Mouse (Mus musculus) induced T-regulatory cell, adult 2 months (primary cell): ENCODE measurements around the gene Gm20388.

Experiments used
- DNase-seq: peaks from one replicate; pipeline ENCODE4 v3.0.0-alpha.2; 2012; ENCODE audit warnings: low read depth

Gene Gm20388

DNA sequence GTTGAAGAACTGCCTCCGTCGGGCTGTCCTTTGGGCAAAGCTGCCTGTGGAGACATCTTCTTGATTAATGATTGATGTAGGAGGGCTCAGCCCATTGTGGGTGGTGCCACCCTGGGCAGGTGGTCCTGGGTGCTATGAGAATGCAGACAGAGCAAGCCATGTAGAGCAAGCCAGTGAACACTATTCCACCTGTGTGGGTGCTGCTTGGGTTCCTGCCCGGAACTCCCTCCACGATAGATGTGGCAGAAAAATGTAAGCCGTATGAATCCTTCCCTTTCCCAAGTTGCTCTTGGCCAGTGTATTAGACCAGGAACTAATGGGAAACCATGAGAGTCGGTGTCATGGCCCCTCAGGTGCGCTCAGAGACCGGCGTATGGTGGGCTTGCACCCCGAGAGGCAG lies 1830.1 kb downstream of the Gm20388 start:
- no peak for DNase-seq

DNA sequence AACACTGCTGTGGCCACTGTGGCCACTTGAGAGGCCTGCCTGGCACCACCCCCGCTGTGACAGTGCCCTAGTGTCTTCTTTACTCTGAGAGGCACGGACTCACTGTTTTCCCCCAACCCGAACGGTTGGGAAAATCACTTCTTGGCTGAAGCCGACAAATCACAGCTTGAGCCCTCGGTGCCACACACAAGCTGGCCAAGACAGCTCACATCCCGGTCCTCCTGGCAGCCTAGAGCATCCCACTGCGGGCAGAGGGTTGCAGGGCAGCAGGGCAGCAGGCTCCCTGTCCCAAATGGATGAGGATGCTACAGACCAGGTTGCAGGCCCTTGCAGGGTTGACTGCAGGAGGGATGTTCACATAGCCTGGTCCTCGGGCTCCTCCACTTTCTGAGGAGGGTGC lies 1838.9 kb downstream of the Gm20388 start:
- no peak for DNase-seq

DNA sequence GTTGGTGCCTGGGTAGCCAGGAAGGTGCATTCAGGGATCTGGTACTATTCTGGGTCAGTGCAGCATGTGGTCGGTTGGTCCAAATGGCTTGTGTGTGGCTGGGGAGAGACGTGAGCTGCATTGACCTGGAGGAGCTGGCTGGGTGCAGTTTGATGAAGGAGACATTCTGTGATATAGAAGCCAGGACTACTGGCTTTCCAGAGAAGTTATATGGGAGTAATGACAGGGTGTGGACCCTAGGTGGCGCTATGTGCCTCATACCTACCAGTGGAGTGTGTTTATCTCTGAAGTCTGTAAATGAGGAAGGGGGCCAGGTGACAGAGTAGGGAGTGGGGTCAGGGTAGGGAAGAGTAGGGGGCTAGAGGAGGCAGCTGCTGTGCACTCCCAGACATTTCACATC lies 1839.9 kb downstream of the Gm20388 start:
- DNase-seq = peak; percentile 22

DNA sequence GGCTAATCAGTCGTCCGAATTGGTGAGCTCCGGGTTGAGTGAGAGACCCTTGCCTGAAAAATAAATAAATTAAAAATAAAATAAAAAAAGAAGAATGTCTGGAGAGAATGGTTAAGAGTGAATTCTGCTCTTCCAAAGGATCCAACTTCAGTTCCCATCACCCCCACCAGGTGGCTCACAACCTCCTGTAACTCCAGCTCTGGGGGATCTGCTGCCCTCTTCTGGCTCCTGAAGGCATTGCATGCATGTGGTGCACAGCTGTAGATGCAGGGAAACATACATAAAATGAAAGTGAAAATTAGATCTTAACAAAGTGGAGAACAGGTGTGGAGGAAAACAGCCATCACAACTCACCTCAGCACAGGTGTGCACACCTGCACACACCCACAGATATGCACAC lies 1840.8 kb downstream of the Gm20388 start:
- peak; percentile 81 for DNase-seq

DNA sequence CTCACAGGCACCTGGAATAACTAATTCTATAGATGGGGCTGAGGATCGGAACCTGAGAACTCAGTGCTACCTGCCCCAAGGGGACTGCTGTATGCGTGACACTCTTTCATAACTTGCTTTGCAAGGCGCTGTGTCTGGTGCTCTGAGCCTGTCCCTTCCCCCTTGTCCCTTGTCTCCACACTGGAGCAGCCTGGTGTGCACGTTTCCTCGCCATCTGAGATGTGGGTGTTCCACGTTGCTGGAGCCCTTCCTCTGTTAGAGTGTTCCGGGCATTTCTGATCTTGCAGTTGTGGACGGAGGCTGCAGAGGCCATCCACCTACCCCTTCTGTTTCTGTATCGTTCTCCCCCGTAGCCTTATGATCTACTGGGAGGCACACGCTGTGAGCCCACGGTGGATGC lies 1847.8 kb downstream of the Gm20388 start:
- no peak for DNase-seq

DNA sequence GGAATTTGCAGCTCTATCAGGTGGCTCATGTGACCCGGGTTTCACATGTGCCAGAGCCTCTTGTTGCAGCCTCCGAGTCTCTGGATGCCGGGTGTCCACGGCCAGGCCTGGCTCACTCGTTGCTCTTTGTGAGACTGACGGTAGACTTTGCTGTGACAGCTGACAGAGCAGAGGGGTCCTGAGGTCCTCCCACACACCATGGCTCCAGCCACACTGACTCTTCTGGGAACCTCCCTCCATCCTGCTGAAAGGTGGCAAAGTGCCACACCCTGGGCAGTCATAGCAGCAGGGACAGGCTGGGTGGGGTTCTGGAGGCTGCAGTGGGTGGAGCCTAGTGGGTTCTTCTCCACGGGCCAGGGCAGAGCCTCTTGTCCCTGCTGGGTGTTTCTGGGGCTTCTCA lies 1849.8 kb downstream of the Gm20388 start:
- no peak for DNase-seq

DNA sequence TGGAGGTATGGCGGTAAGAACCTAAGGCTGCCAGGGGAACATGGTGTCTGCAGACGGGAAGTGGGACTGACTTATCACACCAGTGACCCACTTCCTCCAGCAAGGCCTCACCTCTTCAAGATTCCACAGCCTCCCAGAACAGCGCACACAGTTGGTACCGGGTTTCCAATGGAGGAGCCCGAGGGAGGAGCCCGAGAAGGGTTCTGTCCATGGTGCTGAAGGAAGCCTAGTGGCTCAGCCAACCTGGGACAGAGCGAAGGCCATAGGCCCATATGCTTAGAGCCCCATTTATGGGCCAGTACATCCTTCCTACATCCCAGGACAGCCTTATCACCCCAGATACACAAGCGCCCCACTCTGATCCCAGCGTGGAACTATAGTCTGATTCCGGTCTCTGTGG lies 1850.8 kb downstream of the Gm20388 start:
- DNase-seq = peak; percentile 40

DNA sequence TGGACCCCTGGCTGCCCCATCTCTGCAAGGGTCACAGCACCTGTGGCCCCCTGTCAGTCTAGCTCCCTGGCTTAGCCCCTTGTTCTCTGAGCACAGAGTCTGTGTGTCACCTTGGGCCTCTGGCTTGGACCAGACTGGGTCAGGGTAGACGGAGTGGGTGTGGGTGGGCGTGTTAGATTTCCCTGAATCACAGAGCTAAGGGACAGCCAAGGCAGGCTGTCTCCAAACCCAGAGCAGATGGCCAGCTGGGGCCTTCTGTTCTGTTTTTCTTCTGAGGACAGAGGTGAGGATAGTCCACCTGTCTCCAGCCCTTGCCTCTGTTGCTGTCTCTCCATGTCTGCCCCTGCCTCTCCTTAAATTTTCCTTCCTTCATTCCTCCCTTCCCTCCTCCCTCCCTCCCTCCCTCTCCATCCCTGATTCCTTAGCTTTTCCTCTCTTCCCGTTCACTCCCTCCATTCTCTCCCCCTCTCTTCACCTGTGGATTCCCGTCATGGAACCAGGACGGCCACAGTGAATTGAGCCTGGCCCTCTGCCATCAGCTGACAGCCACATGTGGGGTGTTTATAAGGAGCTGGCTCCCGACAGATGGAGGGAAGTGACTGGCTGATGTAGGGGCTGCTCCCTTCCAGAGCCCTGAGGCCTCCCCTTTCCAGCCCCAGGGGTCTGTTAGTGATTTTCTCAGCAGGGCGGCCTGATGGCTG lies 1852.5 kb downstream of the Gm20388 start:
- DNase-seq = no peak

DNA sequence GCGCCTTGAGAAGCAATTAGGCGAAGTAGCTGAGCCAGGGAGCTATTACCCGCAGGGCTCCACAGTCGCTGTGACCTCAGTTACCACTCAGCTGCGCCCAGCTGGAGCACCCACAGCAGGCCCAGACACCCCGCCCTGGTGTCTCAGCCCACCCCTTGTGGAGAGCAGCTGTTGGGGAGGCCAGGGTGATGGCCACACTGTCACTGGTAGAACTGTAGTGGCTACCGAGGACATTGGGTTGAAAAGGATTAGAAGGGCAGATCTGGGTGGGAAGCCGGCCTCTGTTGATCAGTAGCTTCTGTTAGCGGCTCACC lies 1853.0 kb downstream of the Gm20388 start:
- DNase-seq = no peak

DNA sequence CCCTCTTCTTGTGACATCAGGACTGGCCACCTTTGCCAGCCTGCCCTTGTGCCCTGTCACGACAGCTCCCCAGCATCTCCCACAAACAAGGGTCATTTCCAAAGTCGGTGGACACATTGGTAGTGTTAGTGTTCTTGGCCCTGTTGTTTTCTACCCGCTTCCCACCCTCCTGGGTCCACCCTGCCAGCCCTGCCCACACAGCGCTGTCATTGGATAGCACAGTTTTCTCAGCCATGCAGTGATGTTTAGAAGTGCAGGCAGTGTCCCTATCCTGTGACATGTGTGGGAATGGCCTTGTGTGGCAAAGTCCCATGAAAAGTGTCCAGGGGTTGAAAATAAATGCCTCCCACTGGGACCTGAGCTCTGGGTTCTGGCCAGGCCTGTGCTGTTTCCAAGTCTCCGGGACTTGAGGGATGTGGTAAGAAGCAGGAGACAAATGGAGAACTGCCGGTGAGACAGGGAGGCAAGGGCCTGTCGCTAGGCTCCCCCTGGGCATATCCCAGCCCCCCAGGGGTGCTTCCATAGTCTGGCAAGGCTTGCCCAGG lies 1855.0 kb downstream of the Gm20388 start:
- no peak for DNase-seq

DNA sequence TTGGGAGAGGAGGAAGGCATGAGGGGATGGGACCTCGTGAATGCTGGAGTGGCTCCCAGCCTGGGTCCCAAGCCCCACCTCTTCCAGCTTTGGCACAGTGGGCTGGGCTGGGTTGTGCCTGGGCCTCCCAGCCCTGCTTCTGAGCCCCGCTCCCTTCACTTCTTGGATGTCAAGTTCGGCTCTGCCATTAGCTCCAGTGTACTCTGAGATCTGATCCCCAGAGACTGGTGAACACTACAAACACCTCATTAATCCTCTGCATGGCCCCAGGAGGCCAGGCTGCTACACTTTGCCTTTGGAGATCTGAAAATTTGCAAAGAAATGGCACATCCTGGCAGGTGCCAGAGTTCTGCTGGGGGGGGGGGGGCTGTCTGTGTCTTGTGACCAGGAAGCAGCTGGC lies 1858.5 kb downstream of the Gm20388 start:
- no peak for DNase-seq

DNA sequence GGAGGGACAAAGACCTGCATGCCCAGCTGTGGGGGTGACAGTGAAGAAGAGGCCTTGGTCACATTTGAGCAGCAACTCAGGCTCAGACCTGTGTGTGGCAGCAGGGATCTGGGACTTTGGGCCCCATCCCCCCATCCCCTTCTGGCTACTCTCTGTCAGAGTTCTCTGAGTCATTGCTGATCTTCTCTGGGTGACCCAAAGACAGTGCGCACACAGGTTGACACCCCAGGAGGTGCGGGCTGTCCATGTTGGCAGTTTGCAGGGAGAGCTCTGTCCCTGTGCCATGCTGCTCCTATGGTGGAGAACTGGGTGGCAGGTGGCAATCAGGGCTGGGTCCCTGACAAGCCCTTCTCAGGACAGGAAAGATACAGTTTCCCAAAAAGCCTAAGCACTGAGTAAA lies 1859.0 kb downstream of the Gm20388 start:
- DNase-seq = no peak

DNA sequence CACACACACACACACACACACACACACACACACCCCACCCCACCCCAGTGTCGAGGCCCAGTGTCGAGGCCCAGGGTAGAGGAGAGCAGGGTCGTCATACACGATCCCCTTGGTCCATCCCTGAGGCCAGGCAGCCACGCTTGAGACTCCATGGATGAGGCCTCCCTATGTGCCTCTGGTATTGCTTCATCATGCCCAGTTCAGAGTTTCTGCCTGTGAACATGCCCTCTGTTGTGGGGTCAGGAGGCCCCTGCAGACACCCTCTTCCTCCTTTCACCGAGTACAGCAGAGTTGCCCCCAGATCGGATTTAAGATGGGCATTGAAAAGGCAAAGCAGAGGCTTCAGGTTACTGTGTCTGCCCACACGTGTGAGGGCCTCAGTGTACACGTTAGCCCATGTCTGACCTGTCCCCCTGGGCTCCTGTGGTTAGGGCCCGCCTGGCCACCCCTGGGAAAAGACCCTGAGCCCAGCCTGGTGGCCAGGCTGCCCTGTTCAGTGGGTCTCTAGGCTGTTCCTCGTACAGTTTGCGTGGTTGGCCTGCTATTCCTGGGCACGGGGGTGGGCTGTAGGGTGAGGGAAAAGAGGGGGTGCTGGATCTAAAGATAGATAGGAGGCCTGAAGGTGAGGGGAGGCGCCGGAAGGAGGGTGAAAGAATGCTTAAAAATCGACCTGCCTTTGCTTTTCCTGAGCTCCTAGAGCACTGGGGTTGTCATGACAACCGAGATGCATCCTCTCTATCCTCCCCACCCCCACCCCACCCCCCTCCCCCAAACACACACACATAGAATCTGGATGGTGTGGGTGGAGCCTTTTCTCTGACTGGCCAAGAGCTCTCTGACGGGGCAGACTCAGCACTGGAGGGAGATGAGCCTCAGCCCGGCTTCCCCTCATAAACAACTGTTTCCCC lies 1860.5 kb downstream of the Gm20388 start:
- no peak for DNase-seq

DNA sequence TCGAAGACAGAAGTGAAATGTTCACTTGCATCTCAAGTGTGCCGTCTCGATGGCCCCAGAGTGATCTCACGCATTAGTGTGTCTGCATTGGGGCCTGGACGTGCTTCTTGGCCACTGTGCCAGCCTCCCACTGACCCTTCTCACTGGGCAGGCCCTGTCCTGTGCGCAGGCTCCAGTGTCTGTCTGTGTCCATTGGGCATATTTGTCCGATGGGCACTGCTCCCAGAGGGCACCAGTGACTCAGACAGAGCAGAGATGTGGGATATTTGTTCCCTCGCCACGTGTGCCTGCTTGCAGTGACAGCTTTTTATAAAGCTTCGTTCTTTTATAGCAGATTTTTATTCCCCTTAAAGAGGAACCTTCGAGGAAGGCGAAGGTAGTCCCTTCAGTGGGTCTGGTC lies 1863.2 kb downstream of the Gm20388 start:
- DNase-seq = no peak

DNA sequence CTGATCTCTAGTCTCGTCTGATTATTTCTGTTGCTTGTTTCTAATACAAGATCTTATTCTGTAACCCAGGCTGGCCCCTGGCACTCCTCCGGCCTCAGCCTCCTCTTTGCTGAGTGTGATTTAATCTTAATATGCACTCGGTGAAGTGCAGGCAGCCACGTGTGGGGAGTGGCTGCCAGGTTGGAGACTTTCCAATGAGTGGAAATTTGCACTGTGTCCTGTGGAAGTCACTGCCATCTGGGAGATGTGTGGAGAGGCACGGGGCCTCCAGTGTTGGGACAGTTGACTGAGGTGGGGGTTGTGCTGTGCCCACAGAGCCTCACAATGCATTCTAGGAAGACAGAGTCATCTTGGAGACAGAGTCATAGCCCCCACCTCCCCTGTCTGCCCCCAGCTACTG lies 1871.9 kb downstream of the Gm20388 start:
- DNase-seq = no peak

DNA sequence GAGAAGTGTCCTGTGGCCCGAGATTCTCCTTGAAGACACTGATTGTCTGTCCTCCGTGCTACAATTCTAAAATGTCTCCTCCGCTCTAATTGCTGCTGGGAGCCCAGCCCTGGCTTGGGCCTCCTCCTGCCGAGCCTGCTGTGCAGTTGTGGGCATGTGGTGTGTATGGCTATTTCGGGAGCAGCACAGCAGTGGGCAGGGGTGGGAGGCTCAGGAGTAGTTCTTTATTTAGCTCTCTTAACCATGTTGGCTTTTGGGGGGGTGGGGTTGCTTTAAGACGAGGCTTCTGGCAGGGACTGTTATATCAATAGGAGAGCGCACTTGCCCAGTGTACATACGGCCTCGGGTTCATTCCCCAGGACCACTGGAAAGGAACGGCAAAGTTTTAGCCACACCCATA lies 1875.9 kb downstream of the Gm20388 start:
- DNase-seq = no peak

DNA sequence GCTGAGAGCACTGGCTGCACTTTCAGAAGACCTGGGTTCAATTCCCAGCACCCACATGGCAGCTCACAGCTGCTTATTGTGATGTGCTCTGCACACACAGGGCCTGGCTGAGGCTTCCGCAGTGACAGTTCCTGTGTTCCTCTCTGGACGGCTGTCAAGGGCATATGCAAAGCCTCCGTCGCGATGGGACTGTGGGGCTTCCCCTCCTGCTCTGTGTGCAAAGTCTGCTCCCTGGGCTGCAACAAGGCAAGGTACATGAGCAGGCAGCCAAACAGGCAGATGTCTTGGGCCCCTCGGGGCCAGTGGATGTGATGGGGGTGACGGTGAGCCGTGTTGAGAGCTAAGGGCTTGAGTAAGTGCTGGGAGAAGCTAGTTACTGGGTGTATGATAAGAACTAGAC lies 1878.1 kb downstream of the Gm20388 start:
- DNase-seq = peak; percentile 12

DNA sequence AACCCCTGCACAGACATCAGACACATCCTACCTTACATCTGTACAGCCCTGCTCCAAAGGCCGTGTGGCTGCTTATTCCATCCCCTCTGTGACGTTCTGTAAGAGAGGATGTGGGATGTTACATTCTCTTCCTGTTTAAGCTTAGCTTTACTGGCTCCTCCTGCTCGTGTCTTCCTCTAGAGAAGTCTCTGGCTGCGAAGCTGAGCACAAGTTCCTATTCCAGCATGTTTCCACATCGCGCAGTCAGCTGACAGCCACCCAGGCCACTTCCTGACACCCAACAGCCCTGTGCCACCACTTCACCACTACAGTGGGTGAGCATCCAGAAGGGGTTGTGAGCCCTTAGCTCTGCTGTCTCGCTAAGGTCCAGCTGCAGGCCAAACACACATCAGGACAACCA lies 1881.5 kb downstream of the Gm20388 start:
- peak; percentile 12 for DNase-seq

DNA sequence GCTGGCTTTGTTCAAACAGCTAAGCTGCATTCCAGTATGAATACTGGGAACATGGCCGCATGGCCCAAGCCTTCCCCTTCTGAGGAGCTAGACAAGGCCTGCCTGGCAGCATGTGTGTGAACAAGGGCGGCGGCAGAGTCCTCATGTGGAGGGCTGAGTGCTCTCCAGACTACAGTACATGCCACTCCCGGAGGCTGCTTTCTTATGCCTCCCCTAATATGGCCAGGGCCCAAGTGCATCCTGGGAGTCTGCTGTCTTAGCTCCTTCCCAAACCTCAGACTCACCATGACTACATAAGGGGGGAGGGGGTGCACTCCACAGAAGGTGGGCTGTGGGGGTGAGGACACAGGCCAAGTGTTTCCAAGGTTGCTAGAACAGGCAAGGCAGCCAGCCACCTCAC lies 1882.0 kb downstream of the Gm20388 start:
- no peak for DNase-seq

DNA sequence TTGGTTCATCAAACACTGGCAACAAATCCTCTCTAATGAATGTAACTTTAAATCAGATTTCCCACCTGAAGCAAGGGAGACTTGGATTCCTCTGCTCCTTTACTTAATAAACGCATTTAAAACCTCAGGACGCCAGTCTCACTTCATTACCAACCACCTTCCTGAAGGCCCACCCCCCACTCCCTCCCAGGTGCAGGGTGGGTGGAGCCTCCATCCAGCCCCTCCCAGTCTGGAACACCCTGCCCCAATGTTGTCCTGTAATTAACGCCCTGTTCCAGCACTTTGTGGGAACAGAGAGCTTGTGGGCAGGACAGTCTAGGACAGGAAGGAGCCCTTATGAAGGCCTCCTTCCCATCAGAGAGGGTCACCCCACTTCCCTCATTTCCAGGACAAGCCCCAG lies 1883.5 kb downstream of the Gm20388 start:
- DNase-seq = no peak

DNA sequence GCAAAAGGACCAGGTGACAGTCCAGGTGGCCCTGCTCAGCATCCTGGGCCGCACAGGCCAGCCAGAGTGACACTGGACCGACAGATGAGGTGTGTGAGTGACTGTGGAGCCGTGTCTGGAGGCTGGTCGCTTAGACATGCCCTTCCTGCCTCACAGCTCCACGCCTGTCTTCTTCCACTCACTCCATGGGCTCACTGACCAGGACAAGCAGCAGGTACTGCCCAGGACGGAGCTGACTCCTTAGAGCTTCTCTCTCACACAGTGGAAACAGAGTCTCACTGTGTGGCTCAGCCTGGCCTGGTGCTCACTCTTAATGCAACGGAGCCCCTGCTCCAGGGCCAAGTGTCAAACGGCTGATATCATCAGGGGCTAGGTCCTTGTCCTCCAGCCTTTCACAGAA lies 1884.8 kb downstream of the Gm20388 start:
- no peak for DNase-seq

DNA sequence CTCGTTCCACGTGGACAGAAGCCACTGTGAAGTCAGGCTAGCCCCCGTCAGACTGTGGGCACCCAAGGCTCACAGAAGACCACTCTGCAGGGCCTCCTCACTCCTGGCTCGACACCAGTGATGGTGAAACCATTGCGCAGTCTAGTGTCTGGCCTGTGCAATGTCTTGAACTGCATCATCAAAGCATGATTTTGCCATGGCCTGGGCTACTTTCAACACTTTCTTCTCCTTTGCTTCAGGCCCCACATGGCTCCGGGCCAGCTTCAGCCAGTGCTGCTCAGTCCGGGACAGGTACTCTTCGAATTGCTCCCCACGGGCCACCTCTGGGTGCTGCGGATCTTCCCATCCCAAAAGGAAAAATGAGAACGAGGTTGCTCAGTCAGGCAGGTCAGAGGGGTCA lies 1885.8 kb downstream of the Gm20388 start:
- no peak for DNase-seq

DNA sequence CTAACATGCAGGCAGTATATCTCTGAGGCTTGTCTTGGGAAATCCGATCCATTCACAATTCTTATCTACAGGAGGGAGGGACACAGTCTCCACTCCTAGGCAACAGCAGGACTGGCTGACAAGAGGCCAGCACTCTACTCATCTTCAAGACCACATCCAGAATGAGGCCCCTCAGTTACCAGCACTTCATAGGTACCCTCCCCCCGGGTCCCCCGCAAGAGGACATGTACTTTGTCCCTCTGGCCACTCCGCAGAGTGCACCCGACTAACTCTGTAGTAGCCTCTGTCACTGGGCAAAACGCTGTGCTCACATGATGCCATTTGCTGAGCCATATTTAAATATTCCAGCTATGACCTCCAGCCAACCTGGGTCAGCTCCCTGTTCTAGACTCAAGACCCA lies 1887.8 kb downstream of the Gm20388 start:
- no peak for DNase-seq

DNA sequence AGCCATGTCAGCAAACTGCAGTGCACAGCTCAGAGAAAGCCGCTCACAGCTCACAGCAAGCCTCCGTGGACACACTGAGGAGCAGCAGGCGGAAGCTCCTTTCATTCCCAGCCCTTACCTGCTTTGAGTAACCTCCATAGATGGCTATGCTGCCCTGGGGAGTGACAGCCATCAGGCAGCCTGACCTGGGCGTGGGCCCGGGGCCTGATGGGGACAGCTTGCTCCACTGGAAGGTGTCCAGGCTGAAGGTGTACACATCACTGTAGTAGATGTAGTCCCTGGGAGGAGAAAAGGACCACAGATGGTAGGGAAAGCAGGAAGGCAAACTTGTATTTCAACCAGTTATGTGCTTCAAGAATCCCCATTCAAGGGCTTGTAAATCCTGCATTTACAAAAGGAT lies 1894.2 kb downstream of the Gm20388 start:
- DNase-seq = no peak
